Mouse (Mus musculus): ENCODE results near the gene Hirip3. TPM values are rescaled to one million over a fixed set of nuclear protein-coding genes. Genes with fewer than 3 reads are reported as not detected.

The Hirip3 gene
- total and polyA plus RNA-seq, 3 experiments, result 55.6 to 137 TPM; not detected in 1

DNA sequence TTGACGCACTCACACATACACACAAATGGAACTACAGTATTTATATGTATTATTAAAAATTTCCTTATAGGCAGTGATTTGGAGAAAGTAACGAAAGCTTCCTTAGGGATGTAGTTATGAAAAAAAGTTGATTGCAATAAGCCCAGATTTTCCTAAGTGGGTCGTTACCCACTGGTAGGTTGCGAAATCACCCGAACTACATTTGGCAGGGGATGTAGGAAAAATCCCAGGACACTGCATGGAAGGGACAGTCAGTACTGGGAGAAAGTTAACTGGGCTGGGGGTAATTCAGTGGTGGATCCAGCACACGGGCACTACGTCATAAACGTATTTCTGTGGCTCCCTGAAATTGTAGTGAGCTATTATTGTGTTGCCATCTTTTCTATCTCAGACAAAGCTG is 45.3 kb upstream of the Hirip3 start:
- DNase-seq (ENCODE audit: low read depth, low spot score), result no peak
- H3K4me3 ChIP-seq (ENCODE audit: control insufficient read depth in 1 of 2, insufficient read depth in 1 of 2, low read depth in 2 of 2, low read length in 2 of 2), result no peak overlapping the region
- H3K9ac ChIP-seq (ENCODE audit: control insufficient read depth, low read depth, low read length, poor library complexity, severe bottlenecking), result no peak overlapping the region
- 0 out of 4 replicates have a peak, but pooled peaks cover 2% of the 10 kb centered on the region in 2 experiments for H3K27me3 ChIP-seq (ENCODE audit: control insufficient read depth in 1 of 2, insufficient read depth in 2 of 2, low read length in 2 of 2)
- H3K36me3 ChIP-seq (ENCODE audit: control insufficient read depth in 1 of 2, insufficient read depth in 2 of 2, low read length in 2 of 2), result no peaks in the 10 kb centered on the region
- no peaks in the 10 kb centered on the region for H3K9me3 ChIP-seq (replicated peaks; ENCODE audit: insufficient read depth, low read length)
- no peaks in the 10 kb centered on the region; a peak in 1 of 4 replicates for H3K4me1 ChIP-seq (ENCODE audit: control insufficient read depth in 1 of 2, insufficient read depth in 2 of 2, low read length in 2 of 2)
- H3K79me2 ChIP-seq (ENCODE audit: control insufficient read depth, insufficient read depth, low read length, poor library complexity), result no peaks in the 10 kb centered on the region
- no peak for TF ChIP-seq ZMIZ1 (IDR thresholded peaks at IDR 0.05; ENCODE audit: low read depth, low read length)
- no peak for TF ChIP-seq MAFK (IDR thresholded peaks at IDR 0.05; ENCODE audit: borderline replicate concordance, low read depth, low read length)
- TF ChIP-seq UBTF (IDR thresholded peaks at IDR 0.05; ENCODE audit: borderline replicate concordance, insufficient read depth, low read depth, low read length), result no peak
- TF ChIP-seq ETS1 (IDR thresholded peaks at IDR 0.05; ENCODE audit: low read depth, low read length), result no peak
- TF ChIP-seq ELF1 (IDR thresholded peaks at IDR 0.05; ENCODE audit: low read depth, low read length), result no peak
- TF ChIP-seq MXI1 (IDR thresholded peaks at IDR 0.05; ENCODE audit: low read depth, low read length), result no peak
- no peak for TF ChIP-seq USF1 (IDR thresholded peaks at IDR 0.05; ENCODE audit: low read depth, low read length)
- TF ChIP-seq POLR2AphosphoS2 (IDR thresholded peaks at IDR 0.05; ENCODE audit: low read length), result no peak
- TF ChIP-seq MEF2A (IDR thresholded peaks at IDR 0.05; ENCODE audit: extremely low read depth, insufficient replicate concordance, low read depth, low read length, poor library complexity, severe bottlenecking), result no peak
- H3K27ac ChIP-seq (ENCODE audit: control insufficient read depth, low read depth, low read length), result no peak overlapping the region

DNA sequence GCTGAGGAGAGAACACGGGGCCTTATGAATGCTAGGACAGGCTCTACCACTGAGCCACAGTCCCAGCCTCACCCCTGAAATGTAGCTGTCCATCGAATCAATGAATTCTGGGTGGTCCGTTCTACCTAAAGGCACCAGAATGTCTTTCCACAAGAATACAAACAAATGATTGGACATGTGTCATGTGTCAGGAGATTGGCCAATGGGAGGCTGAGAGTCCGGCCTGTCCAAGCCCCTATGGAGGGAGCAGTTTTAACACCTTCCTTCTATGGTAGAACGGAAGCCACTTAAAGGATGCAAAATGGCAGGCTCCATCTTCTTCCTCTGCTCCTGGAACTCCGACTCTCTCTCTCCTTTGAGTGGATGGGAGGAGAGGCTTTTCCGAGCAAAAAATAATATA is 44.2 kb upstream of the Hirip3 start:
- TF ChIP-seq E2F4 (IDR thresholded peaks at IDR 0.05; ENCODE audit: borderline replicate concordance, low read depth, low read length), result no peak
- TF ChIP-seq UBTF (IDR thresholded peaks at IDR 0.05; ENCODE audit: borderline replicate concordance, insufficient read depth, low read depth, low read length), result no peak
- TF ChIP-seq TBP (IDR thresholded peaks at IDR 0.05; ENCODE audit: low read depth, low read length), result no peak
- no peak for TF ChIP-seq RCOR1 (IDR thresholded peaks at IDR 0.05; ENCODE audit: low read depth, low read length)
- TF ChIP-seq MYB (IDR thresholded peaks at IDR 0.05; ENCODE audit: low read depth, low read length), result no peak
- TF ChIP-seq RAD21 (IDR thresholded peaks at IDR 0.05; ENCODE audit: low read depth, low read length), result no peak
- TF ChIP-seq ZKSCAN1 (IDR thresholded peaks at IDR 0.05; ENCODE audit: low read depth, low read length), result no peak
- TF ChIP-seq MEF2A (IDR thresholded peaks at IDR 0.05; ENCODE audit: extremely low read depth, insufficient replicate concordance, low read depth, low read length, poor library complexity, severe bottlenecking), result no peak
- no peak for TF ChIP-seq TCF12 (IDR thresholded peaks at IDR 0.05; ENCODE audit: low read depth, low read length)
- TF ChIP-seq EP300 (IDR thresholded peaks at IDR 0.05; ENCODE audit: low read depth in 1 of 2, low read length in 2 of 2), result no peak
- TF ChIP-seq GABPA (IDR thresholded peaks at IDR 0.05; ENCODE audit: low read depth, low read length), result no peak
- TF ChIP-seq NRF1 (IDR thresholded peaks at IDR 0.05; ENCODE audit: insufficient read depth, low read depth, low read length, poor library complexity, severe bottlenecking), result no peak
- no peak for TF ChIP-seq MYC (IDR thresholded peaks at IDR 0.05; ENCODE audit: low read depth, low read length)
- TF ChIP-seq MAFK (IDR thresholded peaks at IDR 0.05; ENCODE audit: borderline replicate concordance, low read depth, low read length), result no peak
- TF ChIP-seq KAT2A (conservative IDR thresholded peaks at IDR 0.05; ENCODE audit: low read depth, low read length), result no peak
- TF ChIP-seq ZNF384 (IDR thresholded peaks at IDR 0.05; ENCODE audit: low read depth, low read length), result no peak
- no peak for TF ChIP-seq USF2 (IDR thresholded peaks at IDR 0.05; ENCODE audit: borderline replicate concordance in 1 of 2, insufficient read depth in 1 of 2, low read depth in 1 of 2, low read length in 2 of 2)
- no peak for DNase-seq (ENCODE audit: low read depth, low spot score)
- H3K9me3 ChIP-seq (replicated peaks; ENCODE audit: insufficient read depth, low read length), result no peaks in the 10 kb centered on the region

More for the DNA sequence above, 44.2 kb upstream of the Hirip3 start:
- no peak overlapping the region for H3K4me3 ChIP-seq (ENCODE audit: control insufficient read depth in 1 of 2, insufficient read depth in 1 of 2, low read depth in 2 of 2, low read length in 2 of 2)
- no peaks in the 10 kb centered on the region for H3K36me3 ChIP-seq (ENCODE audit: control insufficient read depth in 1 of 2, insufficient read depth in 2 of 2, low read length in 2 of 2)
- H3K9ac ChIP-seq (ENCODE audit: control insufficient read depth, low read depth, low read length, poor library complexity, severe bottlenecking), result no peak overlapping the region
- no peak overlapping the region for H3K27ac ChIP-seq (ENCODE audit: control insufficient read depth, low read depth, low read length)
- H3K27me3 ChIP-seq (ENCODE audit: control insufficient read depth in 1 of 2, insufficient read depth in 2 of 2, low read length in 2 of 2), result 0 out of 4 replicates have a peak, but pooled peaks cover 2% of the 10 kb centered on the region in 2 experiments
- H3K4me1 ChIP-seq (ENCODE audit: control insufficient read depth in 1 of 2, insufficient read depth in 2 of 2, low read length in 2 of 2), result peaks cover 2 to 7% of the 10 kb centered on the region in 2 experiments; a peak in 3 of 4 replicates
- no peaks in the 10 kb centered on the region for H3K79me2 ChIP-seq (ENCODE audit: control insufficient read depth, insufficient read depth, low read length, poor library complexity)

All from MEL (cell line).